Mouse (Mus musculus): Measurements from ENCODE around the gene Vegfa.

Gene Vegfa

GRCm38 (mm10) chr17:46027066-46027917, 4.9 kb downstream of the Vegfa start:
- DNase-seq (ENCODE audit: low read depth, low spot score): peak; percentile 94

DNA sequence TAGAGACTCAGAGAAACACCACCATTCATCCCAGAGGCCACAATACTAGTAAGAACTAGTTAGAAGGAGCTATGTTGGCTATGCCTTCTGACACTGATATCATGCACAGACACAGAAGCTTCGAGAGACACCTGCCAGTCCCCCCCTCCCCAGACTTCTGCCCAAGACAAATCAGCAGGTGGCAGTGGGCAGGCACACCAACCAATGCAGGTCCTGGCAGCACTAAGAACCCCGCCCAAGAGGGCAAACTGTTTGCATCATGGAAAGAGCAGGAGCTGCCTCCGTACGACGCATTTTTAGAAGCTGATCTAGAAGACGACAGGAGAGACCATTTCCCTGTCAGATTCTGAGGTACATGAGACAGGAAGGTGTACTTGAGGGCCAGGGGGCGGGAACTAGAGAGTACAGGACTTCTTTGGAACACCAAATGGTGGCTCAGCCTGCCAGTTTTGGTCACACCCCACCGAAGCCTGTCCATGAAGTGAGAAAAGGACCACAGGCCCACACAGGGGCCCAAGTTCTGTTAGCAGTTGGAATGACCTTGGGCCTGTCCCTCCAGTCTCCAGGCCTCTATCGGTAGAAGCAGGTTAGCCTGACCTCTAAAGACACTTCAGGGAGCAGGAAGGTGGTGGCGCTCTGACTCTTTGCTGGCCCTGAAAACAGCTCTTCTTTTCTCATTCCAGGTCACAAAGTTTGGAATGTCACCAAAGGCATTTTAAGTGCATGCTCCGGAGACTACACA, 6.1 kb downstream of the Vegfa start:
- peak; percentile 27 for DNase-seq (ENCODE audit: low read depth, low spot score)

GRCm38 (mm10) chr17:46025207-46025606, 7.0 kb downstream of the Vegfa start:
- DNase-seq (ENCODE audit: low read depth, low spot score): no peak

DNA sequence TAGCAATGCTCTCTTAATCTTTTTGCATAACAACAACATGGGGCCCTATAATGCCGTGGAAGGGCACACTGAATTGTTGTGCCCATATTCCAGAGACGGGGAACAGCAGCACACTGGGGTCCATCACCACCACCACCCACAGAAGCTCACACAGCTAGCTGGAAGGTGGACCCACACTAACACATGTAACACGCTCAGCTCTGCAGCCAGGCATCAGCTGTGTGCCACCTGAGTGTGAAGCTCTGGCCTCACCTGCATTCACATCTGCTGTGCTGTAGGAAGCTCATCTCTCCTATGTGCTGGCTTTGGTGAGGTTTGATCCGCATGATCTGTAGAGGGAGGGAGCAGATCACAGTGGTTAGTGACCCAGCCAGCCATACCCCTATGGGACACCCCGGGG, 8.0 kb downstream of the Vegfa start:
- DNase-seq (ENCODE audit: low read depth, low spot score): no peak

DNA sequence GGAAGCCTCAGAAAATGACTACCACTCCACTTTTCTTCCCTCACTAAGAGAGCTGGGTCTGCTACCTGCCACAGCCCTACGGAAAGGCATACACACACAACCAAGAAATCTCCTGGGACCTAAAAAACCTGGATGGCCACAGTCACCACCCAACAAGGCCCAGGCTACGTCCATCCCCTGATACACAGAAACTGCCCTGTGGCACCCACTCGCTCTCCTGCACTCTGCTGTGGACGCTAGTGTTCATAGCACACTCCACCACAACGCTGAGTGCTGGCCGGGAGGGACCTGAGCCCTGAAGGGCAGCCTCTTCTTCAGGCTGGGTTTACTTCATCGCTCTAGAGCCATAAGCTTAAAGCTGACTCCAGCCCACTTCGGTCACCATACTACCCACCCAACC, 8.6 kb downstream of the Vegfa start:
- DNase-seq (ENCODE audit: low read depth, low spot score): no peak

DNA sequence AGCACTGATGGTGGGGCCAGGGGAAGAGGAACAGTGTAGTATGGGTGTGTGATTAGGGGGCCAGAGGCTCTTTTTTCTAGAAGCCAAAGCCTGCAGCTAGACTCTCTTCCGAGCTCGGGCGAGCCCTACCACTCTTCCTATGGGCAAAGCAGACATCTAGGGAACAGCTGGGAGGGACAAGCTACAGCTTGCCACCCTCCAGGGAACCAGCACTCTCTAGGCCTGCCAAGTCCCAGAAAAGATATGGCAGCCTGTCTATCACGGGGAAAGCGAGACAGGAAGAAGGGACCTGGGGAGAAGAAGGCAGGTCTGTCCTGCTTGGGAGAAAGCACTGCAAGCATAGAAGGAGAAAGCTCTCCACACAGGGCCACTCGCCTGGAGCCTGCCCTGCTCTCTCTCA, 9.2 kb downstream of the Vegfa start:
- DNase-seq (ENCODE audit: low read depth, low spot score): no peak

DNA sequence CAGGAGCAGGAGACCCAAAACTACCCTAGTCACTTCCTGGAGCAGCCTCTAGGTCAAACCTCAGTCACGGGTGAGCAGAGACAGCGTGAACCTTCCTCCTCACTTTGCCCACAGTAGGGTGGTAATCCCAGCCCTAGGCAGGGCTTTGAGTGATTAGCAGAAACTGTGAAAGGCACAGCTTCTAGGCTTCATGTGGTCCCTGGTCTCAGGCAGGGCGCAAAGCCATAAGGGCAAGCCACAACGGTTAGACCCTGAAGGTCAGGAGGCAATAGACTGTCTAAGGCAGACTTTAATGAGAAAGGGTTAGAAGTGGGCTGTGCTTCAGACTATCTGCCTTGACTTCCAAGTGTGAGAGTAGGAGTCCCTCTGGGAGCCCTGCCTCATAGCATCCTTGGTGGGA, 9.7 kb downstream of the Vegfa start:
- no peak for DNase-seq (ENCODE audit: low read depth, low spot score)

GRCm38 (mm10) chr17:46021760-46022159, 10.4 kb downstream of the Vegfa start:
- no peak for DNase-seq (ENCODE audit: low read depth, low spot score)

DNA sequence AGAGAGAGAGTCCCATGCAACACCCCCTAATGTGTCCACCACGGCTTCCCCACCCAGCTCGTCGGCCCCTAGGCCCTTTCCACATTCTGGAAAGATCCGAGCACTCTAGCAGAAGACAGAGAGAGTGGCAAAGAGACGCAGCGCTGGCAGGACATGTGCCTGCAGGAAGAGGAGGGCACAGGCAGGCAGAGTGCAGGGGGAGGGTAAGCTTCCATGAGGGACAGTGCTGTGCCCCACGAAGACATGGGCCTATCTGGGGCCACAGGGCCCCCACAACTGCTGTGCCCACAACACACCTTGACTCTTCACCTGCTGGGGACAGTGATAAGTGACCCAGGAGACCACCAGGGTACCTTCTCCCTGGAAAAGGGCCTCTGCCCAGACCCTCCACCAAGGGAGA, 11.0 kb downstream of the Vegfa start:
- no peak for DNase-seq (ENCODE audit: low read depth, low spot score)

DNA sequence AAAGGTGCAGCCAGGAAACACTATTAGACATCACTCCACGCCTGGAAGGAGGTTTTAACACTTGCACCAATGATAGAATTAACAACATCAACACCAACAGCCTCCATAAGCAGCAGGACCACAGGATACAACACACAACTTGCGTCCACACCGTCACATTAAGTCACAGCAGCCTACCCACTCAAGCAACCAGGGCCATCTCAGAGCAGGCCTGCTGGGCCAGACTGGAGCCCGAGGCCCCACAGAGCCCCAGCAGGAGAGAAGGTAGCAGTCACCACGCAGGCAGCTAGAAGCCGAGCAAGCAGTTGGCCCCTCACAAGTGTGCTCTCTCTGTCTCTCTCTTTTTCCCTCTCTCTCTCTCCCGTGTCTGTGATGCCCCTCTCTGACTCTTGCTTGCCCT, 11.6 kb downstream of the Vegfa start:
- no peak for DNase-seq (ENCODE audit: low read depth, low spot score)

GRCm38 (mm10) chr17:46018736-46019004, 13.5 kb downstream of the Vegfa start:
- no peak for DNase-seq (ENCODE audit: low read depth, low spot score)

DNA sequence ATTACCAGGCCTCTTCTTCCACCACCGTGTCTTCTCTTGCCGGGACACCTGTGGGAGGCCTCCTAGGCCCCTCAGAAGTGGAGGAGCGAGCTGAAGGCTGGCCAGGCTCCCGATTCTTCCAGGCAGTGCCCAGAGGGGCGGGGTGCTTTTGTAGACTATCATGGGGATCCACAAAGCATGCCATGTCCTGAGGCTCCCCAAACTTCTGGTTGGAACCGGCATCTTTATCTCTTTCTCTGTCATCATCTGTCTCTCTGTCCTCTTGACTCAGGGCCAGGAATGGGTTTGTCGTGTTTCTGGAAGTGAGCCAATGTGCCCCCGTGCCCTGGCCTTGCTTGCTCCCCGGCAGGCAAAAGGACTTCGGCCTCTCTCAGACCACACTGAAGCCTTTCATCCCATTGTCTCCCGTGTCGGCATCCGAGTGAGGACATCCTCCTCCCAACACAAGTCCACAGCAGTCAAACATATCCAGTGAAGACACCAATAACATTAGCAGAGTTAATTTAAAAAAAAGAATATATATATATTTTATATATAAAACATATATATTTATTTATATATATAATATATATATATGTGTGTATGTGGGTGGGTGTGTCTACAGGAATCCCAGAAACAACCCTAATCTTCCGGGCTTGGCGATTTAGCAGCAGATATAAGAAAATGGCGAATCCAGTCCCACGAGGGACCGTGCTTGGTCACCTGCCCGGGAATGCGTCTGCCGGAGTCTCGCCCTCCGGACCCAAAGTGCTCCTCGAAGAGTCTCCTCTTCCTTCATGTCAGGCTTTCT, 14.0 kb downstream of the Vegfa start:
- DNase-seq (ENCODE audit: low read depth, low spot score): no peak

DNA sequence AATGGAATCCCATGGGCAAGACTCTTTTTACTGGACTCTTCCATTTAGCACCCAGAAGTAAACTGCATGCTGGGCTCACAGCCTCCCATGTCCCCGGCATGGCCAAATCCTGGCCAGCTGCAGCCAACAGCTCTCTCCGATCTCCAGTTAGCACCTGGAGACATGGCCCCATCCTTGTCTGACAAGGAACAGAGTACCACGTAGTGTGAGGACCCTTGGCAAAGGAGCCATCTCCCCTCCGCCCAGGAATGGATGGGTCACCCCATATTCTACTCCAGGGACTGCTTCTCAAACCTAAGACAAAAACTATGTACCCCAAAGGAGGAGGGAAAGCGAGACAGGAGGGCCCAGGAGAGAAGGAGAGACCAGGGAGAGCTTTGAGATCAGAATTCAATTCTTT, 15.6 kb downstream of the Vegfa start:
- DNase-seq (ENCODE audit: low read depth, low spot score): no peak

DNA sequence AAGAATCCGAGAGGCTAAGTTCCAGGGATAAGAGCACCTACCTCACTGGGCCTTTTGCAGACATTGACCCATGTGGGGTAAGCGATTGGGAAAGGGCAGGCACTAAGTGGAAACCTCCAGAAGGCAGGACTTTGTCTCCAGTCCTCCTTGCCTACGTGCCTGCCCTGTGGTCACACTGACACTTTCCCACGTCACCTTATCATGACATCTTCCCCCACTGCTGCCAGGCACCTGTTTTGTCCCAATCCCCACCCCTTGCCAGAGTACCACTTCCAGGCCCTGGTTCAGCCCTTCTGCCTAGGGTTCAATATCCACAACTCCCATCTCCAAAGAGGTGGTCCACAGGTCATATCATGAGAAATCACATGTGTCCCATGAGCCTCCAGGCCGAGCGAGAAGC, 16.2 kb downstream of the Vegfa start:
- DNase-seq (ENCODE audit: low read depth, low spot score): no peak

DNA sequence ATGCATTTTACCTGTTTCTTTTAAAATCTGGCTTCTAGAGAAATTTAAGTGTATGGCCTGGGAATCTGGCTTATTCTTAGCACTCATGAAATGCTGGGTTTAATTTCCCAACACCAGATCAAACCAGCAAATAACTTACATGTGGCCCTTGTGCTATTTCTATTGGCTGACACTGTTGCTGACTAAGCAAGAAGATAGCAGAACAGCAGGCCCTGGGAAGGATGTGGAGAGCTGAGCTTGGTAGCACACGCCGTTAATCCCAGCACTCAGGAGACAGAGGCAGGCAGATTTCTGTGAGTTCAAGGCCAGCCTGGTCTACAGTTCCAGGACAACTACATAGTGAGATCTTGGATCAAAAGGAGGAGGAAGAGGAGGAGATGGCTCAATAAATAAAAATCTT, 17.2 kb downstream of the Vegfa start:
- no peak for DNase-seq (ENCODE audit: low read depth, low spot score)

DNA sequence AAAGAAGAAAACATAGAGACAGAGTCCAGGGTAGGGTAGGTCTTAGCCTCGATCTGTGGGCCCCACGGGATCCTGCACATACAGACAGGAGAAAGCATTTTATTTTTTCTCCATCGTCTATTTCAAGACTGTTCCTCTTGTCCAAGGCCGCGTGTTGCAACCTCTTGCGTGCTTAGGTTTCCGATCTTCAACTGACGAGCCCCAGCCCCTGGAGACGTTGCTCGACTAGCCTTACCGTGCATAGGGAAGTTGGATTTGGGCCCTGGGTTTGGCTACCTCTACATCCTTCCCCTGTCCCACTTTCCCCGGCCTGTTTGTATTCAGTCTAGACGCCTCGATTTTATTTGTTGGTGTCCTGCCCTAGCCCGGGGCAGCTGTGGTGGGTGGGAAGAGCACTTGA, 18.6 kb downstream of the Vegfa start:
- DNase-seq (ENCODE audit: low read depth, low spot score): no peak

- no peak for DNase-seq (ENCODE audit: low read depth, low spot score)
Measured at GRCm38 (mm10) chr17:46012211-46012610, 20.0 kb downstream of the Vegfa start.

- no peak for DNase-seq (ENCODE audit: low read depth, low spot score)
Measured at GRCm38 (mm10) chr17:46010462-46010861, 21.7 kb downstream of the Vegfa start.

GRCm38 (mm10) chr17:46009182-46009581, 23.0 kb downstream of the Vegfa start:
- DNase-seq (ENCODE audit: low read depth, low spot score): no peak

GRCm38 (mm10) chr17:46005458-46005857, 26.7 kb downstream of the Vegfa start:
- no peak for DNase-seq (ENCODE audit: low read depth, low spot score)

DNA sequence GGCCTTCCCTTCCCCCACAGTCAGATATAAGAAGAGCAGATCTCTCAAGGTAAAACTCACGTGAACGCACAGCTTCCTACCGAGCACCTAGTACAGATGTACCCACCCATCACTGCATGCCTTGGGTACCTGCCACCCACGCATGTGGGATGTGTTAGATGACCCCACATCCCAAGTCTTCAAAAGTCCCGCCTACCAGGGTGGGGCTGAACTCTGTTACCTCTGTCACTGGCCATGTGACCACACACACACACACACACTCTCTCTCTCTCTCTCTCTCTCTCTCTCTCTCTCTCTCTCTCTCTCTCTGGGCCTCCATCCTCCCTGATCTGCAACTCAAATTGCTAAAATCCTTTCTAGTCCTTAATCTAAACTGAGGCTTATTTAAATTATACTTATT, 27.7 kb downstream of the Vegfa start:
- no peak for DNase-seq (ENCODE audit: low read depth, low spot score)

- DNase-seq (ENCODE audit: low read depth, low spot score): no peak
Measured at GRCm38 (mm10) chr17:46003717-46004481, 28.3 kb downstream of the Vegfa start.
